Mouse (Mus musculus) myocyte (in vitro differentiated cells): ENCODE results near the gene Stk35.

ENCODE experiments used
- CEBPB ChIP-seq: IDR thresholded peaks from 2 replicates; pipeline ENCODE4 v1.6.1; 2011; ENCODE audit warnings: mild to moderate bottlenecking, moderate library complexity; ENCODE audit not compliant: poor library complexity, insufficient read depth, severe bottlenecking
- E2F4 ChIP-seq: IDR thresholded peaks from one replicate; pipeline ENCODE4 v1.6.1; 2011; ENCODE audit warnings: mild to moderate bottlenecking, control low read depth, moderate library complexity; ENCODE audit not compliant: insufficient read depth
- MAX ChIP-seq: IDR thresholded peaks from one replicate; pipeline ENCODE4 v1.6.1; 2011; ENCODE audit warnings: low read depth, mild to moderate bottlenecking, control low read depth
- MYOG ChIP-seq, 3 experiments: IDR thresholded peaks; one replicate each; pipeline ENCODE4 v1.6.1; 2011; ENCODE audit warnings: control low read depth in 2 of 3, low read depth in 2 of 3, mild to moderate bottlenecking in 2 of 3; ENCODE audit not compliant: insufficient read length in 2 of 3, control insufficient read depth in 1 of 3, insufficient read depth in 1 of 3
- POLR2A ChIP-seq: IDR thresholded peaks from one replicate; pipeline ENCODE4 v1.6.1; 2011; ENCODE audit warnings: low read depth, mild to moderate bottlenecking, control low read depth, moderate library complexity; ENCODE audit not compliant: insufficient read length
- SRF ChIP-seq: IDR thresholded peaks from one replicate; pipeline ENCODE4 v1.6.1; 2011; ENCODE audit warnings: low read depth; ENCODE audit not compliant: control insufficient read depth, insufficient read length
- USF1 ChIP-seq: IDR thresholded peaks from one replicate; pipeline ENCODE4 v1.6.1; 2011; ENCODE audit warnings: low read depth, mild to moderate bottlenecking, control low read depth, moderate library complexity

DNA sequence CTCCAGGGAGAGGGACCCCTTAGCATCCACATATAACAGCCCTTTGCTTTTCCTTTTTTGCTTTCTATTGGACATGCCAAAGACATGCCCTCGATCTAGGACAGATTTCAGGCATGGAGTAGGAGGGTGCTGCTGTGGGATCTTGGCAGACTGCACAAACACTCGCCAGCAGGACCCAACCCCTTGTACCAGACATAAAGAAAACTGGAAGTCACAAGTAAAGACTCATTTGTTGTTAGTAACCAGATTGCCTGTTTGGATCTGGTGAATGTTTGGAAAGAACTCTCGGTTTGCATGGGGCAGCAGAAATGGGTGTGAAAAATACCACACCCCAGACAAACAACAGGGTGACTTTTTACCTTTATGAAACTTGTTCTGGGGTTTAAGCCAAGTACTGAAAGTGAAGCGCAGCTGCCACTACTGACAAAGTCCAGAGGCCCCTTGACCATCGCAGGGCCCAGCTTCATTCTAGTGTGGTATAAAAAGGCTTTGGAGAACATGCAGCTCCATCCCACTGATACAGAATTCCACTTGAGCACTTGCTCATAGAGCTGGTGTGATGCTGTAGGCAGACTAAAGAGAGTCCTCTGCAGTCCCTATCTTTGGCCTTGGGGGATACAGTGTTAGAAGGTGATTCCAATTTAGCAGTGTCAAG is 17.4 kb downstream of the Stk35 start:
- TF ChIP-seq POLR2A (no peak), SRF (no peak), CEBPB (no peak), USF1 (no peak), E2F4 (no peak), MAX (no peak), MYOG (IDR thresholded peaks at IDR 0.05; ENCODE audit: control insufficient read depth in 1 of 3, insufficient read depth in 1 of 3, insufficient read length in 2 of 3, low read depth in 2 of 3) (no peak)
